Mouse (Mus musculus): ENCODE results near the gene D630023F18Rik. TPM values are rescaled to one million over a fixed set of nuclear protein-coding genes. Genes with fewer than 3 reads are reported as not detected.

Gene D630023F18Rik
- polyA plus RNA-seq, 1 experiment from 2014 or later = not detected

DNA sequence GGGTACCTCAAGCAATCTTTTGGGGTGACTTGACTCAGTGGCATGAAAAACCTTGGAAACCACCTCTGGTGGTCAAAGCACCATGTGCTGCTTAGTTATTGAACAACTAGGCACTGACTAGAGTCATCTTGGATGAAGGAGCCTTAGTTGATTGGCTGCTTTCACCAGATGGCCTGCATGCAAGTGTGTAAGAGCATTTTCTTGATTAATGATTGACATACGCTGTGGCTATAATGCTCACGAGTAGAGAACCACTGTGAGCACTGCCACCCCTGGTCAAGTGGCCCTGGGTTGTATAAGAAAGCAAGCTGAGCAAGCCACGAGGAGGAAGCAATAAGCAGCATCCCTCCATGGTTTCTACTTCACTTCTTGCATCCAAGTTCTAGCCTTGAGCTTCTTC lies 7.2 kb upstream of the D630023F18Rik start:
- Histone ChIP-seq H3K36me3 (ENCODE audit: insufficient read depth) (no peaks in the 10 kb centered on the region), H3K27me3 (ENCODE audit: insufficient read depth, low read length) (no peaks in the 10 kb centered on the region), H3K9me3 (ENCODE audit: low read depth, low read length) (no peaks in the 10 kb centered on the region), H3K4me2 (no peak overlapping the region), H3K4me1 (ENCODE audit: insufficient read depth) (no peaks in the 10 kb centered on the region), H3K27ac (ENCODE audit: low read depth) (no peak overlapping the region), H3K9ac (no peak overlapping the region), H3K4me3 (ENCODE audit: low read depth, low read length) (no peak overlapping the region)
- 63% methylated on average over 3 of the region's 3 CpGs for WGBS
- no peak for TF ChIP-seq CTCF (IDR thresholded peaks at IDR 0.05; ENCODE audit: low read depth)
- ATAC-seq (ENCODE audit: insufficient read depth) (no peak), DNase-seq (no peak)

DNA sequence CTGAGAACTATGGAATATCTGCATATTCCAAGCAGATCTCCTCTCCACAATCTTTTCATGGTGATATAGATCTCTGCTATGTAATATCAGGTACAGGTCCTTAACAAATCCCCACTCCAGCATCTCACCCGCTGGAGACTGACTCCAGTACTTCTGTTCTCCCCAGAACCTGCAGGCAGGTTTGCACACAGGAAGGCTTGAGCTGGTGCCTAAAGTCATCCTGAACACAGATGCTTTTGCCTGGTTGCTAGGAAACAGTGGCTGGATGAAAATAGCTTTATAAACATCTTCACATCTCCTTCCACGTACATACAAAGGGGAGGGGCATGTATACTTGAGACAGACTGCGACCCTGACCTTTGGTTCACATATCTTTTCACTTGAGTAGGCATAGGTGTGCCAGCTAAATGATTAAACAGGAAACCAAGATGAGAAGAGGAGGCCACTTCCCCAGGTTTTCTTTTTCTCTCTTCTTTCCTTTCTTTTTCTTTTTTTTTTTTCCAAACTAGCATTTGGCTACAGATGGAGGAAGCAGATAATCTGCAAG lies 6.7 kb upstream of the D630023F18Rik start:
- H3K9me3 ChIP-seq (ENCODE audit: low read depth, low read length) = no peaks in the 10 kb centered on the region
- no peaks in the 10 kb centered on the region for H3K27me3 ChIP-seq (ENCODE audit: insufficient read depth, low read length)
- H3K4me1 ChIP-seq (ENCODE audit: insufficient read depth) = no peaks in the 10 kb centered on the region
- WGBS = 42% methylated on average over 3 of the region's 3 CpGs
- ATAC-seq (ENCODE audit: insufficient read depth) (no peak), DNase-seq (no peak)
- no peak overlapping the region for H3K9ac ChIP-seq
- TF ChIP-seq CTCF (IDR thresholded peaks at IDR 0.05; ENCODE audit: low read depth) = no peak
- H3K4me2 ChIP-seq = no peak overlapping the region
- no peaks in the 10 kb centered on the region for H3K36me3 ChIP-seq (ENCODE audit: insufficient read depth)
- H3K4me3 ChIP-seq (ENCODE audit: low read depth, low read length) = no peak overlapping the region
- H3K27ac ChIP-seq (ENCODE audit: low read depth) = no peak overlapping the region

DNA sequence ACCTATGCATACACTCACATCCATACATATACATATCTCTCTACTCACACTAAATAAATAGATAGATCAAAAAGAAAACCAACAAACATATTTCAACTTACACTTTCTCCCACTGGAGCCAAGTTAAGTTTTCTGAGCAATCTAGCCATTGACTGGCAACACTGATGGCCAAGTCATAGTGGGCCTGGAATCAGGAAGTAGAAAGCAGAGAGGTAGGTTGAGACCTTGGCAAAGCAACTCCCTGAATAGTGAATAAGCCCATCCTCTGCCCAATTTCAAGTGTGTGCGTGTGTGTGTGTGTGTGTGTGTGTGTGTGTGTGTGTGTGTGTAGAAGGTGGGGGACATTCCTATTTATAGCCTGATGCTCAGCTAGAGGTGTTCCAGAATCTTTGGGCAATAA lies 3.6 kb downstream of the D630023F18Rik start, which contains the start of gene Gm28845:
TSS of gene Gm28845 (minus strand) at position 121 of the 400 bp plus-strand sequence.
- ATAC-seq (ENCODE audit: insufficient read depth) = no peak
- no peaks in the 10 kb centered on the region for H3K27me3 ChIP-seq (ENCODE audit: insufficient read depth, low read length)
- TF ChIP-seq CTCF (IDR thresholded peaks at IDR 0.05; ENCODE audit: low read depth) = no peak
- no peak within 1 kb of the TSS for H3K4me3 ChIP-seq (ENCODE audit: low read depth, low read length)
- H3K9ac ChIP-seq = no peak within 1 kb of the TSS
- no peaks in the 10 kb centered on the region for H3K36me3 ChIP-seq (ENCODE audit: insufficient read depth)
- no peaks in the 10 kb centered on the region for H3K9me3 ChIP-seq (ENCODE audit: low read depth, low read length)
- no peak within 1 kb of the TSS for H3K4me2 ChIP-seq
- 81% methylated on average over 1 of the region's 1 CpGs for WGBS
- DNase-seq = no peak
- no peaks in the 10 kb centered on the region for H3K4me1 ChIP-seq (ENCODE audit: insufficient read depth)
- no peak within 1 kb of the TSS for H3K27ac ChIP-seq (ENCODE audit: low read depth)

DNA sequence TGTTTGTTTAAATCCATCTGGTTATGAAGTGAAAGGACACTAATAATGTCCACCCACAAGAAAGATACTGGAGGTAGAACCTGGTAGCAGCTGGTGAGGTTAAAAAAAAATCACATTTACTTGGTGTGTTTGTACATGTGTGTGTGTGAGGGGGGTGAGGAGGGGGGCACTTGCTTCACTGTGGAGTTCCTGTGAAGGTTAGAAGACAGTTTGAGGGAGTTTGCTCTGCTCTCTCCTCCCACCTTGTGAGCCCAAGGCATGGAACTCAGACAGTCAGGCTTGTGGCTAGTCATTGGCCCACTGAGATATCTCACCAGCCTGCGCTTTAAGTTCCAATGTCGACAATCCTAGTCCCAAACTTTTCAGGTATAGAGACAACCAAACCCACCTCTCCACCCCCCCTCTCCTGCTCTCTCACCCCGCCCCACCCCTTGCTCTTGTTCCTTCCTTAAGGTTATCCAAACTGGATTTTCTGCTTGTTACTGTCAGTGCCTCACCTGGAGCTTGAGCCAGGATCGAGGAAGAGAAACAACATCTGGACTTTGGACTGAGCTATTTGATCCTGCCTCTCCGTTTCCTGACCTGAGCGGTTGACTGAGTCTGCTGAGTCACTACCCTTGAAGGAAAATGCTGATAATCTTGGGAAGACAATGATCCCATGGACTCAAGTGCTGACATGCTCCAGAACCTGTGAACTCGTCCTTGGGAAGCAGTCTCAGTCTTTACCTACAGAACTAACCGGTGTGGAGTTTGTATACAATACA lies 4.7 kb downstream of the D630023F18Rik start:
- Histone ChIP-seq H3K27ac (ENCODE audit: low read depth) (no peak overlapping the region), H3K4me2 (no peak overlapping the region), H3K9me3 (ENCODE audit: low read depth, low read length) (no peaks in the 10 kb centered on the region), H3K4me1 (ENCODE audit: insufficient read depth) (no peaks in the 10 kb centered on the region), H3K4me3 (ENCODE audit: low read depth, low read length) (no peak overlapping the region), H3K36me3 (ENCODE audit: insufficient read depth) (no peaks in the 10 kb centered on the region), H3K27me3 (ENCODE audit: insufficient read depth, low read length) (no peaks in the 10 kb centered on the region), H3K9ac (no peak overlapping the region)
- DNase-seq (no peak), ATAC-seq (ENCODE audit: insufficient read depth) (no peak)
- TF ChIP-seq CTCF (IDR thresholded peaks at IDR 0.05; ENCODE audit: low read depth) = no peak
- WGBS = 67% methylated on average over 8 of the region's 8 CpGs

DNA sequence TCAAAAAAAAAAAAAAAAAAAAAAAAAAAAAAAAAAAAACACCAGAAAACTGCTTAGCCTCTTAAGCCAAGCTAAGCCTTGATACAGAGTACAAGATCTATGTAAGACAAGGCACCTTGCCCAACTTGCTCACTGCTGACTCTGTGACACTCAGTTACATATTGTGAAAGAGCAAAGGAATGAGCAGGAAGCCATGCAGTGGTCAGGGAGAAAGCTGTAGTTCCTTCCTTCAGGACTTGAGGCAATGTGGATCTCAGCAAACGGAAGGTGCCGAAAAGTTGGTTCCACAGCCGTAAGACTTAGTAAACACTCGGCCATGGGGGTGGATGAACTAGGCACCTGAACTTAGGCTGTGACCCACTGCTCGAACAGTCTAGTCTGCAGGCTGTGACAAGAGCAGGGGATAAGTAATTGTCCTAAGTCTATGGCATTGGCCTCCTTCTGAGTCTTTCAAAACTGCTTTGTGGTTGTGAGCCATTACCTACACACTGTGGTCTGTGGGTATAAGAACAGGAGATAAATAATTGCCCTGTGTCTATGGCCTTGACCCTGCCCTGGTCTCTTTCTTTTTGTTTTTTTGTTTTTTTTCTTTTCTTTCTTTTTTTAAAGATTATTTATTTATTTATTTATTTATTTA lies 9.4 kb downstream of the D630023F18Rik start:
- Histone ChIP-seq H3K27ac (ENCODE audit: low read depth) (no peak overlapping the region), H3K36me3 (ENCODE audit: insufficient read depth) (no peaks in the 10 kb centered on the region), H3K4me1 (ENCODE audit: insufficient read depth) (no peaks in the 10 kb centered on the region), H3K9ac (no peak overlapping the region), H3K27me3 (ENCODE audit: insufficient read depth, low read length) (no peaks in the 10 kb centered on the region), H3K4me2 (no peak overlapping the region), H3K4me3 (ENCODE audit: low read depth, low read length) (no peak overlapping the region), H3K9me3 (ENCODE audit: low read depth, low read length) (no peaks in the 10 kb centered on the region)
- DNase-seq (peak; percentile 11), ATAC-seq (ENCODE audit: insufficient read depth) (no peak)
- TF ChIP-seq CTCF (IDR thresholded peaks at IDR 0.05; ENCODE audit: low read depth) = no peak
- 81% methylated on average over 5 of the region's 5 CpGs for WGBS

DNA sequence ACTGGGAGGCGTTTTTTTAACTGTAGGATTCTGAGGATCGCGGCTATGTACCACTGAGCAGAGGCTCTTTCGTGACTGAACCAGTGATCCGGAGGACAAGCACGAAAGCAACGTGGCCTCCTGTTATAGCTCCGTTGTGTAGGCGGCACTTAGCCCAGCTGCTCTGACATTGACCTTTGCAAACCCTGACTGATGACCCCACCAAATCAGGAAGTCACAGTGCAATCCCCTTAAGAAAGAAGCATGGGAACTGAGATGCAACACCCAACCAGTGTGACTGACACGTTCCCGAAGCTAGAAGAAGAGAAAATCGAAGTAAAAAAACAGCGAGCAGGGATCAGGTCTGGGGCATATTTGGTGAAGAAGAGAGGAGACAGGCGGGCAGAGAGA lies 10.2 kb downstream of the D630023F18Rik start:
- H3K4me3 ChIP-seq (ENCODE audit: low read depth, low read length) = no peak overlapping the region
- ATAC-seq (ENCODE audit: insufficient read depth) = no peak
- no peaks in the 10 kb centered on the region for H3K36me3 ChIP-seq (ENCODE audit: insufficient read depth)

More for the DNA sequence above, 10.2 kb downstream of the D630023F18Rik start:
- no peaks in the 10 kb centered on the region for H3K9me3 ChIP-seq (ENCODE audit: low read depth, low read length)
- no peak overlapping the region for H3K27ac ChIP-seq (ENCODE audit: low read depth)
- H3K27me3 ChIP-seq (ENCODE audit: insufficient read depth, low read length) = no peaks in the 10 kb centered on the region
- WGBS = 55% methylated on average over 14 of the region's 14 CpGs
- H3K4me1 ChIP-seq (ENCODE audit: insufficient read depth) = no peaks in the 10 kb centered on the region
- H3K9ac ChIP-seq = no peak overlapping the region
- DNase-seq = peak; percentile 4
- H3K4me2 ChIP-seq = peak overlapping the region; percentile 50
- no peak for TF ChIP-seq CTCF (IDR thresholded peaks at IDR 0.05; ENCODE audit: low read depth)
